Mouse (Mus musculus) forebrain, embryonic 13.5 days (tissue): ENCODE results near the gene Tomm20l. TPM values are rescaled to one million over a fixed set of nuclear protein-coding genes. Genes with fewer than 3 reads are reported as not detected.
A peak's percentile ranks its signal among the peaks of the same experiment; 100 is the strongest.
"Not testable (repeated sequence)": the region's sequence is repeated elsewhere in the genome, so short reads cannot be mapped to it uniquely, and the experiment has no call there.

Experiments used
- ATAC-seq: fragments of 200-750 bp; cut with Nextera tagmentation; 2 replicates; pipeline ENCODE4 v1.8.0; 2017
- H3K27ac ChIP-seq: fragments of 300-500 bp; sonication (generic); 2 replicates; pipeline ENCODE4 v1.5.1; 2015; ENCODE audit warnings: inconsistent platforms, mild to moderate bottlenecking, moderate library complexity
- H3K27me3 ChIP-seq: fragments of 300-500 bp; sonication (generic); 2 replicates; pipeline ENCODE4 v1.6.1; 2015; ENCODE audit warnings: mild to moderate bottlenecking, inconsistent platforms
- H3K36me3 ChIP-seq: fragments of 300-500 bp; sonication (generic); 2 replicates; pipeline ENCODE4 v1.6.1; 2015; ENCODE audit warnings: mild to moderate bottlenecking, inconsistent platforms; ENCODE audit not compliant: poor library complexity, severe bottlenecking
- H3K4me1 ChIP-seq: fragments of 300-500 bp; sonication (generic); 2 replicates; pipeline ENCODE4 v1.6.1; 2015; ENCODE audit warnings: inconsistent platforms
- H3K4me2 ChIP-seq: fragments of 300-500 bp; sonication (generic); 2 replicates; pipeline ENCODE4 v1.6.1; 2015; ENCODE audit warnings: inconsistent platforms, mild to moderate bottlenecking, moderate library complexity
- H3K4me3 ChIP-seq: fragments of 300-500 bp; sonication (generic); 2 replicates; pipeline ENCODE4 v1.5.1; 2015; ENCODE audit warnings: mild to moderate bottlenecking, inconsistent platforms
- H3K9ac ChIP-seq: fragments of 300-500 bp; sonication (generic); 2 replicates; pipeline ENCODE4 v1.6.1; 2015; ENCODE audit warnings: mild to moderate bottlenecking, inconsistent platforms
- H3K9me3 ChIP-seq: fragments of 300-500 bp; sonication (generic); replicated peaks from 2 replicates; pipeline ENCODE4 v1.6.1; 2016; ENCODE audit warnings: inconsistent platforms
- WGBS: fragments of 180-500 bp; shearing (Covaris S2); methylation state at CpG from one replicate; pipeline ENCODE4 v1.1.7; 2015; 5-methylcytosine and 5-hydroxymethylcytosine counted together
- polyA plus RNA-seq: library from polyadenylated mRNA; unstranded; fragments of >200 nt; fragmentation: Nextera tagmentation; extraction: Ambion mirVana; gene quantifications from 2 replicates; pipeline ENCODE4 v1.2.1, GENCODE M21; 2015

Tomm20l gene
- polyA plus RNA-seq = not detected in 2 replicates

- Histone ChIP-seq H3K9me3 (no peaks in the 10 kb centered on the region), H3K4me2 (peak within 1 kb of the TSS; percentile 55), H3K27me3 (peaks cover 6% of the 10 kb centered on the region; the same call in 1 of the 2 replicates), H3K4me1 (peaks cover 13% of the 10 kb centered on the region), H3K9ac (no peak within 1 kb of the TSS; the same call in 1 of the 2 replicates), H3K4me3 (peak within 1 kb of the TSS; percentile 17), H3K36me3 (no peaks in the 10 kb centered on the region), H3K27ac (no peak within 1 kb of the TSS)
- ATAC-seq = no peak
- WGBS = 5% methylated on average over 30 of the region's 33 CpGs
Observed at GRCm38 (mm10) chr12:71111331-71111730, at the start of gene Tomm20l. Tomm20l (plus strand) TSS chr12:71111428.

- Histone ChIP-seq H3K4me1 (no peaks in the 10 kb centered on the region), H3K9ac (no peak overlapping the region), H3K36me3 (peaks cover 87% of the 10 kb centered on the region), H3K27ac (no peak overlapping the region), H3K9me3 (no peaks in the 10 kb centered on the region), H3K4me3 (no peak overlapping the region), H3K27me3 (no peaks in the 10 kb centered on the region), H3K4me2 (no peak overlapping the region)
- ATAC-seq = no peak
- WGBS = 92% methylated on average over 17 of the region's 17 CpGs
Observed at GRCm38 (mm10) chr12:71069846-71070245, 41.4 kb upstream of the Tomm20l start.

GRCm38 (mm10) chr12:71072048-71072447, 39.2 kb upstream of the Tomm20l start:
- H3K4me1 ChIP-seq = no peaks in the 10 kb centered on the region

DNA sequence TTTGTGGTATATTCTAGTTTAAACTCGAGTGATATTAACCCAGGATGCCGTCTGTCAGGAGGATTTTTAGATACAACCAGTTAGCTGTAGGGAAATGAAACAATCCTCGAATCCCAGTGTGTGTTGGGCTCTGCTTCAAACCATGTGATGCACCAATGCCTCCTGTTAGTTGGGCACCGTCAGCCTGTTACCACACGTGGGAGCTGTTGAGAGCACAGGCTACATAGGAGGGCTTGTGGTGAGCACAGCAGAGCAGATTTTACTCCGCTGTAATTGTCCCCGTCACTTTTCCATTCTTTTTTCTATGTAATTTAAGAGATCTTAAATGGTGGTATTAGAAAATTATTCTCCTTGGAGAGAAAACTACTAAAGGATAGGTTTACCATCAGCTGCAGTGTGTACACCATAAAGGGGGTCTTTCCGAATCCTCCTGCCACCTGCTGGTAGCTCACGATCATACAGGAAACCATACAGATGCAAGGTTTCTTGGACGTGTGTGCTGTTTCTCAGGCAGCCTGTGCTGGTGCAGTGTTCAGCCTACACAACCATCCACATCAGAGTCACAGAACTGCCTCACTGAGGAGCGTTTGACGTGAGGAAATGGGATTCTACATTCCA, 38.0 kb upstream of the Tomm20l start:
- 61% methylated on average over 12 of the region's 12 CpGs for WGBS
- Histone ChIP-seq H3K36me3 (peaks cover 78% of the 10 kb centered on the region), H3K9ac (no peak overlapping the region), H3K4me1 (no peaks in the 10 kb centered on the region), H3K27me3 (no peaks in the 10 kb centered on the region), H3K27ac (no peak overlapping the region; the same call in 1 of the 2 replicates), H3K4me2 (no peak overlapping the region), H3K9me3 (no peaks in the 10 kb centered on the region), H3K4me3 (no peak overlapping the region)
- peak; percentile 81 for ATAC-seq

More at GRCm38 (mm10) chr12:71072048-71072447, 39.2 kb upstream of the Tomm20l start:
- Histone ChIP-seq H3K36me3 (peaks cover 90% of the 10 kb centered on the region), H3K27me3 (no peaks in the 10 kb centered on the region), H3K9ac (no peak overlapping the region), H3K27ac (no peak overlapping the region), H3K4me3 (no peak overlapping the region), H3K4me2 (no peak overlapping the region), H3K9me3 (no peaks in the 10 kb centered on the region)
- WGBS = 93% methylated on average over 4 of the region's 4 CpGs
- no peak for ATAC-seq

- H3K4me1 ChIP-seq = no peaks in the 10 kb centered on the region
- H3K27me3 ChIP-seq = no peaks in the 10 kb centered on the region
- H3K9ac ChIP-seq = no peak overlapping the region
- no peaks in the 10 kb centered on the region for H3K9me3 ChIP-seq
- H3K4me3 ChIP-seq = no peak overlapping the region
- H3K4me2 ChIP-seq = no peak overlapping the region
- ATAC-seq = no peak
- WGBS = 93% methylated on average over 8 of the region's 8 CpGs
- peaks cover 27% of the 10 kb centered on the region for H3K36me3 ChIP-seq
- H3K27ac ChIP-seq = no peak overlapping the region
Observed at GRCm38 (mm10) chr12:71086331-71086730, 24.9 kb upstream of the Tomm20l start.

GRCm38 (mm10) chr12:71104275-71104674, 7.0 kb upstream of the Tomm20l start:
- ATAC-seq, H3K27ac ChIP-seq, H3K36me3 ChIP-seq, H3K4me1 ChIP-seq, H3K4me3 ChIP-seq, H3K9ac ChIP-seq, H3K27me3 ChIP-seq, H3K4me2 ChIP-seq, H3K9me3 ChIP-seq: not testable (repeated sequence)
- WGBS = 90% methylated on average over 4 of the region's 4 CpGs

DNA sequence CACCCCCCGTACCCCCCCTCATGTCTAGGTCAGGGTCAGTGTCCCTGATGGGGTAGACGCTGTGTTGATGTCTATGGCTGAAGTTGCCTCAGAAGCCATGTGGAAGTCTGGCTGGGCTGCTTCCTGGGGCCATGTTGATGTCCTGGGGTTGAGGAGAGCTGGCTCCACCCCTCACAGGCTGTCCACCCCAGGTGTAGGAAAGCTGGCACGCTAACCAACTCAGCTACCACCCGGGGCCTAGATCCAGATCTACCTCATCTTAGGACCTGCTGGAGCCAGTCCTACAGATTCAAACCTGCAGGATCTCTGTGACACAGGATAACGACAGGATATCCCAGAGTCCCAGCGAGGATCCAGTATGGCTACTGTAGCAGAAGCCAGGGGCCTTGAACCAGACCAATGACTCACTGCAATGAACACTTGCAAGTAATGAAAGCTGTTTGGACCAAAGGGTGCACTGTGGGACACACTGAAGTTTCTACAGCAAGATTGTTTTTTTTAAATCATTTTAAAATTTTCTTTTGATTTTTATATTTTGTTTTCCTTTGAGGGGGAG, 3.9 kb upstream of the Tomm20l start:
- Histone ChIP-seq H3K4me3 (no peak overlapping the region), H3K9me3 (no peaks in the 10 kb centered on the region), H3K27me3 (0 out of 2 replicates have a peak, but pooled peaks cover 6% of the 10 kb centered on the region), H3K4me2 (no peak overlapping the region), H3K36me3 (no peaks in the 10 kb centered on the region), H3K27ac (no peak overlapping the region), H3K9ac (no peak overlapping the region), H3K4me1 (peaks cover 5% of the 10 kb centered on the region; the same call in 1 of the 2 replicates)
- WGBS = 91% methylated on average over 6 of the region's 6 CpGs
- no peak for ATAC-seq

- Histone ChIP-seq H3K27me3 (peaks cover 6% of the 10 kb centered on the region; the same call in 1 of the 2 replicates), H3K4me3 (no peak overlapping the region), H3K9ac (no peak overlapping the region), H3K4me2 (no peak overlapping the region), H3K4me1 (peaks cover 13% of the 10 kb centered on the region), H3K9me3 (no peaks in the 10 kb centered on the region), H3K36me3 (no peaks in the 10 kb centered on the region), H3K27ac (no peak overlapping the region)
- 94% methylated on average over 10 of the region's 10 CpGs for WGBS
- no peak for ATAC-seq
Observed at GRCm38 (mm10) chr12:71113074-71113473, 1.8 kb downstream of the Tomm20l start.

GRCm38 (mm10) chr12:71113675-71114288, 2.6 kb downstream of the Tomm20l start:
- Histone ChIP-seq H3K4me3 (no peak overlapping the region), H3K27me3 (peaks cover 6% of the 10 kb centered on the region; the same call in 1 of the 2 replicates), H3K9ac (no peak overlapping the region), H3K9me3 (no peaks in the 10 kb centered on the region), H3K36me3 (no peaks in the 10 kb centered on the region), H3K4me1 (peaks cover 13% of the 10 kb centered on the region), H3K27ac (no peak overlapping the region), H3K4me2 (peak overlapping the region; percentile 31)
- ATAC-seq = peak; percentile 48; the same call in 1 of the 2 replicates
- WGBS = 25% methylated on average over 12 of the region's 12 CpGs

DNA sequence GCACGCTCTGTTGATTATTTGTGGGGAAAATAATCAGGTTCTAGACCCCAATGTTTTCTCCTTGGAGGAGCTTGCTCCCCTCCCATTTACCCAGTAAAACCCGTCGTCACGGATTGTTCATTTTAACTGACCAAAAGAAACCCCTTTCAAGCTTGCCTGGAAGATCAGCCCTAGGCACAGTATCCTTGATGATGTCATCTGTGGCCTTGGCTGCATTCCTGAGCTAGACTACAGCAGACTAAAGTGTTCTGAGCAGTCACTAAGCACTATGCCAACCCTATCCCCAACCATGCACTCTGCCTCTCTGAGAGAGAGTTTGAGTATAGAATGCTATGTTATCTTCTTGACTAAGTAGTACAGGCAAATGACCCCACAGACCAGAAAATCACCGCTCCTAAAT, 5.2 kb downstream of the Tomm20l start:
- Histone ChIP-seq H3K4me3 (no peak overlapping the region), H3K9ac (no peak overlapping the region), H3K36me3 (no peaks in the 10 kb centered on the region), H3K27me3 (peaks cover 1% of the 10 kb centered on the region; the same call in 1 of the 2 replicates), H3K27ac (no peak overlapping the region), H3K9me3 (no peaks in the 10 kb centered on the region), H3K4me2 (no peak overlapping the region), H3K4me1 (peaks cover 10% of the 10 kb centered on the region)
- ATAC-seq = no peak
- WGBS = 68% methylated on average over 5 of the region's 5 CpGs

DNA sequence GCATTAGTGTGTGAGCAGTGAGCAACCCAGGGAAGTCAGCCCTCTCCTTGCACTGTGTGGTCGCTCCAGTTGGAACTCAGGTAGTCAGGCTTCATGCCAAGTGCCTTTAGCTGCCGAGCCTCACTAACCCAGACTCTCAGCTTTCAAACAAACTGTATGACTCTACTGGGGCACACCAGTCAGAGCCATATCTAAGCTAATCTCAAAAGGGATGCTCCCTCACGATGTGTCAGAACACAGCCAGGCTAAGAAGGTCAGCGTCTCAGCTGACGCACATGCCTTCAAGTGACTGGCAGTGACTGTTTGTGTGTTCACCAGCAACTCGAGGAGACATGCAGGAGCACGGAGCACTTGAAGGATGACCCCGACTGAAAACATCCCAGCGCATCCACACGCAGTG, 11.5 kb downstream of the Tomm20l start:
- no peak overlapping the region for H3K9ac ChIP-seq
- H3K36me3 ChIP-seq = peaks cover 34% of the 10 kb centered on the region
- WGBS = 90% methylated on average over 10 of the region's 10 CpGs
- H3K4me2 ChIP-seq = no peak overlapping the region
- ATAC-seq = no peak
- no peaks in the 10 kb centered on the region for H3K9me3 ChIP-seq
- no peak overlapping the region for H3K4me3 ChIP-seq
- no peaks in the 10 kb centered on the region for H3K27me3 ChIP-seq
- no peak overlapping the region for H3K27ac ChIP-seq
- no peaks in the 10 kb centered on the region for H3K4me1 ChIP-seq

DNA sequence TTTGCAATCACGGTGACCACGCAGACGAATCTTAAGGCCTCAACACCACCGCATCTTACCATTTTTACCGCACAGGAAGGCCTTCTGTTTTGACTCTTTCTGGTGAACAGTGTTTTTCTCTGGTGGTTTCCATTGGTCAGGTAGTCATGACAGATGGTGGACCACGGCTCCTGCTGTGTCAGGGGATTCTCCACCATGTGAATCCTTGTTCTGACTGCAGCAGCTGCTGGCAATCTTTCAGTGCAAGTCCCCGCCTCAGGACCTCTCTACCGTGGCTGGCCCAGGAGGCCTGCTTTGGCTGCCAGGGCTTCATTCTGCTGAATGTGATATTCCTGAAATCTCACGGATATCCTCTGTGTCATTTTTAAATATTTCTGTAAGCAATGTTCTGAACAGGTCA, 12.1 kb downstream of the Tomm20l start:
- H3K27ac ChIP-seq = no peak overlapping the region
- H3K4me3 ChIP-seq = no peak overlapping the region
- no peaks in the 10 kb centered on the region for H3K27me3 ChIP-seq
- H3K4me2 ChIP-seq = no peak overlapping the region
- peaks cover 38% of the 10 kb centered on the region for H3K36me3 ChIP-seq
- H3K9me3 ChIP-seq = no peaks in the 10 kb centered on the region
- ATAC-seq = no peak
- no peak overlapping the region for H3K9ac ChIP-seq
- no peaks in the 10 kb centered on the region for H3K4me1 ChIP-seq
- 91% methylated on average over 9 of the region's 9 CpGs for WGBS
